Mouse (Mus musculus): ENCODE data around the gene Hspbp1.
A peak's percentile ranks its signal among the peaks of the same experiment; 100 is the strongest.

Hspbp1 gene

GRCm38 (mm10) chr7:4684632-4685417, at the start of gene Hspbp1:
TSS of gene Hspbp1 (minus strand) at chr7:4685068.
- DNase-seq (ENCODE audit: low read depth, low spot score): peak; percentile 100

GRCm38 (mm10) chr7:4732968-4733392, 48.1 kb upstream of the Hspbp1 start:
- no peak for DNase-seq (ENCODE audit: low read depth, low spot score)

- DNase-seq (ENCODE audit: low read depth, low spot score): no peak
Observed at GRCm38 (mm10) chr7:4731090-4731489, 46.2 kb upstream of the Hspbp1 start.

GRCm38 (mm10) chr7:4725169-4725568, 40.3 kb upstream of the Hspbp1 start, which contains the start of gene Tmem150b:
TSS of gene Tmem150b (minus strand) at chr7:4725249.
- DNase-seq (ENCODE audit: low read depth, low spot score): no peak

- no peak for DNase-seq (ENCODE audit: low read depth, low spot score)
Observed at GRCm38 (mm10) chr7:4724359-4724758, 39.5 kb upstream of the Hspbp1 start.

GRCm38 (mm10) chr7:4723508-4723907, 38.6 kb upstream of the Hspbp1 start:
- DNase-seq (ENCODE audit: low read depth, low spot score): no peak

GRCm38 (mm10) chr7:4719276-4719675, 34.4 kb upstream of the Hspbp1 start:
- DNase-seq (ENCODE audit: low read depth, low spot score): no peak

- DNase-seq (ENCODE audit: low read depth, low spot score): no peak
Observed at GRCm38 (mm10) chr7:4716955-4717354, 32.1 kb upstream of the Hspbp1 start.

GRCm38 (mm10) chr7:4712594-4712993, 27.7 kb upstream of the Hspbp1 start:
- no peak for DNase-seq (ENCODE audit: low read depth, low spot score)

GRCm38 (mm10) chr7:4705098-4705497, 20.2 kb upstream of the Hspbp1 start:
- DNase-seq (ENCODE audit: low read depth, low spot score): peak; percentile 75

GRCm38 (mm10) chr7:4703195-4703594, 18.3 kb upstream of the Hspbp1 start:
- peak; percentile 68 for DNase-seq (ENCODE audit: low read depth, low spot score)

- DNase-seq (ENCODE audit: low read depth, low spot score): peak; percentile 95
Observed at GRCm38 (mm10) chr7:4702334-4702733, 17.5 kb upstream of the Hspbp1 start.

- peak; percentile 85 for DNase-seq (ENCODE audit: low read depth, low spot score)
Observed at GRCm38 (mm10) chr7:4693004-4693403, 8.1 kb upstream of the Hspbp1 start.

- DNase-seq (ENCODE audit: low read depth, low spot score): no peak
Observed at GRCm38 (mm10) chr7:4690951-4691653, 6.2 kb upstream of the Hspbp1 start.

- peak; percentile 83 for DNase-seq (ENCODE audit: low read depth, low spot score)
Observed at GRCm38 (mm10) chr7:4690387-4690786, 5.5 kb upstream of the Hspbp1 start, which contains the start of gene Brsk1. TSS of gene Brsk1 (plus strand) at chr7:4690604.

- DNase-seq (ENCODE audit: low read depth, low spot score): no peak
Observed at GRCm38 (mm10) chr7:4684203-4684602, 665 bp downstream of the Hspbp1 start.

GRCm38 (mm10) chr7:4683307-4683706, 1.6 kb downstream of the Hspbp1 start:
- DNase-seq (ENCODE audit: low read depth, low spot score): no peak

- DNase-seq (ENCODE audit: low read depth, low spot score): no peak
Observed at GRCm38 (mm10) chr7:4675200-4675599, 9.7 kb downstream of the Hspbp1 start.

- no peak for DNase-seq (ENCODE audit: low read depth, low spot score)
Observed at GRCm38 (mm10) chr7:4674114-4674731, 10.6 kb downstream of the Hspbp1 start.

GRCm38 (mm10) chr7:4671956-4672355, 12.9 kb downstream of the Hspbp1 start:
- DNase-seq (ENCODE audit: low read depth, low spot score): no peak

GRCm38 (mm10) chr7:4670655-4671255, 14.1 kb downstream of the Hspbp1 start:
- DNase-seq (ENCODE audit: low read depth, low spot score): no peak

- DNase-seq (ENCODE audit: low read depth, low spot score): no peak
Observed at GRCm38 (mm10) chr7:4669156-4669555, 15.7 kb downstream of the Hspbp1 start.

All from ES-CJ7 (cell line).